Mouse (Mus musculus) liver, adult 2 months (tissue): ENCODE measurements around the gene Cbx3. TPM values are rescaled to one million over a fixed set of nuclear protein-coding genes. Genes with fewer than 3 reads are reported as not detected.

Experiments
- DNase-seq: peaks from one replicate; pipeline ENCODE4 v3.0.0-alpha.2; 2011; ENCODE audit warnings: low read depth, low spot score; ENCODE audit errors: extremely low read depth
- H3K27ac ChIP-seq: fragments of 200-500 bp; replicated peaks from 2 replicates; pipeline ENCODE4 v1.5.1; 2012; ENCODE audit warnings: low read depth, mild to moderate bottlenecking, control low read depth, inconsistent platforms, low read length; ENCODE audit not compliant: insufficient read depth
- H3K27me3 ChIP-seq: fragments of 200-500 bp; 2 replicates; pipeline ENCODE4 v1.6.1; 2012; ENCODE audit warnings: mild to moderate bottlenecking, moderate library complexity, low read length, inconsistent platforms; ENCODE audit not compliant: control insufficient read depth, insufficient read depth
- H3K36me3 ChIP-seq: fragments of 200-500 bp; 2 replicates; pipeline ENCODE4 v1.6.1; 2012; ENCODE audit warnings: low read length, inconsistent platforms; ENCODE audit not compliant: control insufficient read depth, insufficient read depth
- H3K4me1 ChIP-seq: fragments of 200-500 bp; 2 replicates; pipeline ENCODE4 v1.6.1; 2011; ENCODE audit warnings: low read length; ENCODE audit not compliant: control insufficient read depth, insufficient read depth
- H3K4me3 ChIP-seq: fragments of 200-500 bp; 2 replicates; pipeline ENCODE4 v1.5.1; 2011; ENCODE audit warnings: low read depth, mild to moderate bottlenecking, control low read depth, low read length, moderate library complexity; ENCODE audit not compliant: insufficient read depth
- H3K79me2 ChIP-seq: fragments of 200-500 bp; 2 replicates; pipeline ENCODE4 v1.6.1; 2012; ENCODE audit warnings: inconsistent platforms, mild to moderate bottlenecking, low read length, moderate library complexity; ENCODE audit not compliant: control insufficient read depth, insufficient read depth
- H3K9ac ChIP-seq: fragments of 200-500 bp; 2 replicates; pipeline ENCODE4 v1.6.1; 2012; ENCODE audit warnings: low read depth, mild to moderate bottlenecking, control low read depth, inconsistent platforms, low read length
- CTCF ChIP-seq: fragments of 200-500 bp; IDR thresholded peaks from 2 replicates; pipeline ENCODE4 v1.5.1; 2011; ENCODE audit warnings: low read depth, low read length, control low read depth
- POLR2A ChIP-seq: fragments of 200-500 bp; IDR thresholded peaks from 2 replicates; pipeline ENCODE4 v1.6.1; 2011; ENCODE audit warnings: low read length, control low read depth; ENCODE audit not compliant: insufficient read depth; ENCODE audit errors: extremely low read depth
- WGBS: fragments of 180-500 bp; shearing (Covaris S2); methylation state at CpG from one replicate; pipeline ENCODE4 v1.1.7; 2018; 5-methylcytosine and 5-hydroxymethylcytosine counted together
- polyA plus RNA-seq: library from polyadenylated mRNA; depleted of rRNA; stranded (reverse); fragments of >200 nt; gene quantifications from 2 replicates; pipeline ENCODE4 v1.2.3, GENCODE M21; 2012; rRNA removed
- total RNA-seq: library from RNA; depleted of rRNA; stranded (reverse); fragments of >200 nt; gene quantifications from 2 replicates; pipeline ENCODE4 v1.2.3, GENCODE M21; 2014; rRNA removed

Gene Cbx3
- total RNA-seq (37.7 and 42.0 TPM in 2 replicates), polyA plus RNA-seq (3.7 TPM in 2 replicates)

- H3K4me1 ChIP-seq, result peaks cover 4% of the 10 kb centered on the region; the same call in 1 of the 2 replicates
- H3K79me2 ChIP-seq, result peaks cover 17% of the 10 kb centered on the region; the same call in 1 of the 2 replicates
- peaks cover 20% of the 10 kb centered on the region for H3K36me3 ChIP-seq
- under 1% methylated on average over 88 of the region's 99 CpGs for WGBS
- no peak; the same call in 1 of the 2 replicates for TF ChIP-seq POLR2A
- no peak for TF ChIP-seq CTCF
- H3K27ac ChIP-seq, result peak within 1 kb of the TSS; percentile 93
- peak within 1 kb of the TSS; percentile 97 for H3K9ac ChIP-seq
- H3K27me3 ChIP-seq, result no peaks in the 10 kb centered on the region
- DNase-seq, result no peak
- H3K4me3 ChIP-seq, result peak within 1 kb of the TSS; percentile 97
Observed at GRCm38 (mm10) chr6:51470311-51471178, at the start of gene Cbx3. TSS of gene Cbx3 (plus strand) at chr6:51470360.

- H3K9ac ChIP-seq, result no peak overlapping the region
- 68% methylated on average over 11 of the region's 11 CpGs for WGBS
Observed at GRCm38 (mm10) chr6:51423466-51424122, 46.6 kb upstream of the Cbx3 start.

GRCm38 (mm10) chr6:51424537-51424936 lies 45.6 kb upstream of the Cbx3 start:
- Histone ChIP-seq H3K9ac (no peak overlapping the region), H3K79me2 (no peaks in the 10 kb centered on the region), H3K27ac (no peak overlapping the region), H3K36me3 (no peaks in the 10 kb centered on the region), H3K4me3 (no peak overlapping the region), H3K4me1 (no peaks in the 10 kb centered on the region), H3K27me3 (no peaks in the 10 kb centered on the region)
- WGBS, result 97% methylated on average over 2 of the region's 2 CpGs
- TF ChIP-seq CTCF (no peak), POLR2A (no peak)
- no peak for DNase-seq

More at GRCm38 (mm10) chr6:51423466-51424122, 46.6 kb upstream of the Cbx3 start:
- no peak for DNase-seq
- TF ChIP-seq POLR2A, result no peak
- TF ChIP-seq CTCF, result no peak
- no peaks in the 10 kb centered on the region for H3K27me3 ChIP-seq
- H3K27ac ChIP-seq, result no peak overlapping the region
- no peak overlapping the region for H3K4me3 ChIP-seq
- H3K36me3 ChIP-seq, result no peaks in the 10 kb centered on the region
- H3K79me2 ChIP-seq, result no peaks in the 10 kb centered on the region
- H3K4me1 ChIP-seq, result no peaks in the 10 kb centered on the region

- Histone ChIP-seq H3K79me2 (no peaks in the 10 kb centered on the region), H3K27me3 (peaks cover 10% of the 10 kb centered on the region), H3K9ac (peak within 1 kb of the TSS; percentile 43), H3K4me1 (0 out of 2 replicates have a peak, but pooled peaks cover 2% of the 10 kb centered on the region), H3K27ac (no peak within 1 kb of the TSS), H3K4me3 (peak within 1 kb of the TSS; percentile 55; the same call in 1 of the 2 replicates), H3K36me3 (no peaks in the 10 kb centered on the region)
- peak; percentile 35 for DNase-seq
- TF ChIP-seq POLR2A, result no peak
- TF ChIP-seq CTCF, result no peak
- 1% methylated on average over 74 of the region's 74 CpGs for WGBS
Observed at GRCm38 (mm10) chr6:51432535-51433397, 37.4 kb upstream of the Cbx3 start, which contains the start of gene Nfe2l3. TSS of gene Nfe2l3 (plus strand) at chr6:51432670.

DNA sequence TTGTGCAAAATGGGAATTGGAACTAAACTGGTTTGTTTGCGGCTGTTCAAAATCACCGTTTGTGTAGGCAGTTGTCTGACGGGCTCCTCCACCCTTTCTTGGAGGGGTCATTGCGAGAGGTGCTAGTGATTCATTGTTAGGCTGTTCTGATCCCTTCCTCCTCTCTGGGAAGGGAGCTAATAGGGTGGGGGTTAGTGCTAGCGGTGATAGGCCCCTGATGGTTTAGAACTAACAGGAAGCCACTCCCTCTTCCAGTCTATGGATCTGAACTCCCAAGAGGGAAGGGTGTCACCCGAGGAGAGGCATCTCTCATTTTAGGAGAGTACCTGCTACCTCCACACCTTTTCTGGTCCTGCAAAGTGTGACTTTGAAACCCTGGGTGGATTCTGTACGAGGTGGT lies 35.9 kb upstream of the Cbx3 start:
- WGBS, result 68% methylated on average over 7 of the region's 7 CpGs
- H3K4me3 ChIP-seq, result no peak overlapping the region

More for the DNA sequence above, 35.9 kb upstream of the Cbx3 start:
- H3K27ac ChIP-seq, result no peak overlapping the region
- TF ChIP-seq POLR2A, result no peak
- no peak for TF ChIP-seq CTCF
- H3K79me2 ChIP-seq, result no peaks in the 10 kb centered on the region
- H3K36me3 ChIP-seq, result no peaks in the 10 kb centered on the region
- peaks cover 10% of the 10 kb centered on the region for H3K27me3 ChIP-seq
- H3K9ac ChIP-seq, result no peak overlapping the region
- DNase-seq, result no peak
- 0 out of 2 replicates have a peak, but pooled peaks cover 2% of the 10 kb centered on the region for H3K4me1 ChIP-seq
